Mouse (Mus musculus) lung, adult 2 months (tissue): ENCODE results near the gene Gm10031. TPM values are rescaled to one million over a fixed set of nuclear protein-coding genes. Genes with fewer than 3 reads are reported as not detected.

ENCODE experiments used
- DNase-seq: peaks from one replicate; pipeline ENCODE4 v3.0.0; 2022
- H3K4me1 ChIP-seq: fragments of 200-500 bp; 2 replicates; pipeline ENCODE4 v1.6.1; 2011; ENCODE audit warnings: low read length; ENCODE audit not compliant: control insufficient read depth, insufficient read depth
- H3K4me3 ChIP-seq: fragments of 200-500 bp; replicated peaks from 2 replicates; pipeline ENCODE3; 2011; ENCODE audit warnings: low read depth, mild to moderate bottlenecking, control low read depth, low read length; ENCODE audit errors: extremely low read depth
- CTCF ChIP-seq: fragments of 200-500 bp; IDR thresholded peaks from 2 replicates; pipeline ENCODE4 v1.5.1; 2011; ENCODE audit warnings: mild to moderate bottlenecking, low read length, control low read depth; ENCODE audit not compliant: insufficient read depth
- POLR2A ChIP-seq: fragments of 200-500 bp; IDR thresholded peaks from 2 replicates; pipeline ENCODE4 v1.6.1; 2011; ENCODE audit warnings: low read depth, mild to moderate bottlenecking, control low read depth, low read length, borderline replicate concordance; ENCODE audit errors: extremely low read depth
- WGBS: fragments of 180-500 bp; shearing (Covaris S2); methylation state at CpG from one replicate; pipeline ENCODE4 v1.1.7; 2018; 5-methylcytosine and 5-hydroxymethylcytosine counted together
- polyA plus RNA-seq: library from polyadenylated mRNA; depleted of rRNA; stranded (reverse); fragments of >200 nt; gene quantifications from 2 replicates; pipeline ENCODE4 v1.2.3, GENCODE M21; 2012; rRNA removed

The Gm10031 gene
- polyA plus RNA-seq, 1 experiment = 12.2 TPM

DNA sequence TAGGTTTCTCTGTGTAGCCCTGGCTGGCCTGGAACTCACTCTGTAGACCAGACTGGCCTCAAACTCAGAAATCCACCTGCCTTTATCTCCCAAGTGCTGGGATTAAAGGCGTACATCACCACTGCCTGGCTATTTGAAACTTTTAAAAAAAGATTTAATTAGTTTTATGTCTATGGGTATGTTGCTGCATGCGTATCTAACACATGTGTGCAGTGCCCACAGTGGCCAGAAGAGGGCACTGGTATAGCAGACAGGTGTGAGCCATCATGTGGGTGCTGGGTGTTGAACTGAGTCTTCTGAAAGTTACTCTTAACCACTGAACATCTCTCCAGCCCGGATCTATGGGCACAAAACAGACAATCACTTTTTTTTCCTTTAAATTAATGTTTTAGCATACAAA, 42.3 kb downstream of the Gm10031 start:
- peaks cover 12% of the 10 kb centered on the region for H3K4me1 ChIP-seq
- H3K4me3 ChIP-seq = no peak overlapping the region
- 99% methylated on average over 3 of the region's 3 CpGs for WGBS
- no peak for DNase-seq
- TF ChIP-seq CTCF (peak; percentile 34), POLR2A (no peak)

GRCm38 (mm10) chr1:156569615-156570014, 45.8 kb downstream of the Gm10031 start:
- TF ChIP-seq CTCF (no peak), POLR2A (no peak)
- no peak overlapping the region for H3K4me3 ChIP-seq
- DNase-seq = no peak
- peaks cover 12% of the 10 kb centered on the region for H3K4me1 ChIP-seq
- WGBS = 53% methylated on average over 4 of the region's 4 CpGs

GRCm38 (mm10) chr1:156572952-156573351, 49.1 kb downstream of the Gm10031 start:
- DNase-seq = no peak
- H3K4me3 ChIP-seq = no peak overlapping the region
- 66% methylated on average over 4 of the region's 4 CpGs for WGBS
- TF ChIP-seq CTCF (no peak), POLR2A (no peak)
- peaks cover 12% of the 10 kb centered on the region for H3K4me1 ChIP-seq

Other genes starting within 250 kb of the Gm10031 start
- gene Tdrd5, start 220.3 kb upstream of the Gm10031 start, polyA plus RNA-seq = 0.44 and 0.45 TPM in 2 replicates
- gene Nphs2, start 213.3 kb upstream of the Gm10031 start, polyA plus RNA-seq = 0.06 and 0.08 TPM in 2 replicates
- gene Gm2000, start 158.0 kb upstream of the Gm10031 start, polyA plus RNA-seq = 1.4 and 6.7 TPM in 2 replicates
- 0.20 TPM in 1 of 2 replicates, not detected in the other for gene Axdnd1, start 102.9 kb upstream of the Gm10031 start, polyA plus RNA-seq
- gene Soat1, start 49.7 kb upstream of the Gm10031 start, polyA plus RNA-seq = 61.3 and 104 TPM in 2 replicates
- 8.2 and 9.8 TPM in 2 replicates for gene Abl2, start 34.8 kb downstream of the Gm10031 start, polyA plus RNA-seq
- 73.2 and 105 TPM in 2 replicates for gene Tor3a, start 150.3 kb downstream of the Gm10031 start, polyA plus RNA-seq
- gene Fam20b, start 195.1 kb downstream of the Gm10031 start, polyA plus RNA-seq = 16.3 and 25.9 TPM in 2 replicates